Mouse (Mus musculus): ENCODE measurements around the gene Sumf2. TPM values are rescaled to one million over a fixed set of nuclear protein-coding genes. Genes with fewer than 3 reads are reported as not detected.

The Sumf2 gene
- total RNA-seq (2023): 10 to 100 TPM; 12.3 to 13.5 TPM

GRCm38 (mm10) chr5:129846752-129847557 lies at the start of gene Sumf2:
Gene Sumf2, plus strand, starts transcription at chr5:129846986.

GRCm38 (mm10) chr5:129886911-129887636 lies 40.3 kb downstream of the Sumf2 start, which contains the start of gene Chchd2:
Gene Chchd2, minus strand, starts transcription at chr5:129887470.

DNA sequence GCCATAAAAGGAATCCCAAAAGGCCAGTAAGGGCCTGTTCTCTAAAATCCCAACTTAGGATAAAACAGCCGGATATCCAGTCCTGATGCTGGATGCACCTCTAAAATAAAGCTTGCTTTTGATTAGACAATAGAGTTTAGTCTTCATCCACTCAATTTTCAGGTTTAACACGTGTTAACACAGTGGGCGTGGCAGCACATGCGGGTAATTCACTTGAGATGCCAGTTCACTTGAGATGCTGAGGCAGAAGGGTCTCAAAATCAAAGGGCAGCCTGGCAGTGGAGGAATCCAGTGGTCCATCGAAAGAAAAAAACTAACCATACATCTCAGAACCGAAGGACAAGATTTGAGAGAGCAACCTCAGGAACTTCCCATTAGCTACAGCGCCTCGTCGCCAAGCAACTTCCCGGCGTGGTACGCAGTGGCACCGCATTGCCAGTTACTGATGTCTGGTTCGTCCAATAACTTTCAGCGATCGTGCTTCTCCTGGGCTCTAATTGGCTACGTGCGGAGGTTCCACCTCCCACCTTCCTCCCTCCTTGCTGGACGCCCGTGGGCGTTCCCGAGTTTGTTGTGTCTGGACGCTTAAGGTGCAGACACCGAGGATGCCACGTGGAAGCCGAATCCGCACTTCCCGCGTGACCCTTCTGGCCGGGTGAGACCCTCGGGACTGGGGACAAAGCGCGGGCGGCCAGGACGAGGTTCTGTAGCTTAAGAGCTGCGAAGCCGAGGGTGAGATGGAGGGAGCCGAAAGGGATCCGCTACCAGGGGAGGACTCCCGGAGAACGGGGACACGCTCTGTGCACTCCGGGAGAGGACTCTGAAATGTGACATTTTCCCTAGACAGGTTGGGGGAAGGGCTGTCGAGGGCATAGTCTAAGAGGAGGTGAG lies 48.7 kb downstream of the Sumf2 start, which contains the start of gene Zbed5:
Gene Zbed5 (plus strand): TSS at position 526 of the 891 bp plus-strand sequence.

DNA sequence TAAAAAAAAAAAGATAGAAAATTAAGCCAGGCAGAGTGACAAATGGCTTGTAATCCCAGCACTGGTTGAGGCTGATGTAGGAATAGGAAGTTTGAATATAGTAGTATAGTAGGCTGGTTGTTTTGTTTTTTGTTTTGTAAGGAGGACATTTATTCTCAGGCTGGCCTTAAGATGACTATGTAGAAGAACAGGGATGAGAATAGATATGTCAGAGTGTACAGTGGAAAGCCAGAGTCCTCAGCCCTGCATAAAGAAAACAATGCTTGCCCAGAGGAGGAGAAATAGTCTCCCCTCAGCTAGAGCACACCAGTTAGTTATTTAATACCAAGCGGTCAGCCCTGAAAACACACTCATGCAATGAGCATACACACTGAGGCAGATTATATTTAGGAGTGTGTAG lies 51.7 kb downstream of the Sumf2 start, which contains the start of gene Phkg1:
Gene Phkg1 (minus strand): TSS at position 101 of the 400 bp plus-strand sequence.

DNA sequence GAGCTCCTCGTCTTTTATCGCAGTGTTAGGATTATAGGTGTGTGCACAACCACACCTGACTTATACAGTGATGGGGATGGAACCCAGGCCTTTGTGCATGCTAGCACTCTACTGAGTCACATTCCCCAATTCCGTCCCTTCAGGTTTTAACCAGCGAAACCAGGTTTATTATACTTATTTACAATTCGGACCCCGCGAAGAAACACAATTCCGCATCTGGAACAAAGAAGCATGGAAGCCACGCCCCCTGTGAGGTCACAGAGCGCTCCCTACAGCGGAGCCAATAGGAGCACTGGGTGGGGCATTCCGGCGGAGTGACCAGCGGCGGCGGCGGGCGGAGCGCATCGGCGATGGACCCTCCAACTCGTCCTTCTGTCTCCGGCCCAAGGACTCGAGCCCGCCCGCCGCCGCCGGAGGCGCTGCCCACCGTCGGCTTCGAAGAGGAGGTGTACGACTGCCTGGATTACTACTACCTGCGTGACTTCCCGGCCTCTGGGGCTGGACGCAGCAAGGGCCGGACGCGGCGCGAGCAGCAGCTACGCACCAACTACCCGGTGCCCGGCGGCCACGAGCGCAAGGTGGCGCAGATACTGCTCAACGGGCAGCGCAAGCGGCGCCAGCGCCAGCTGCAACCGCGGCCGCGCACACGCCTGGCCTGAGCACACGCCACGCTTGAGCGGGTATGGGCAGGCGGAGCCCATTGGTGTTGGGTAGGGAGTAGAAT lies 61.6 kb downstream of the Sumf2 start, which contains the start of gene Nupr1l:
Gene Nupr1l (plus strand): TSS at position 299 of the 724 bp plus-strand sequence.

Other genes with a start within 250 kb of the Sumf2 start
- under 1 TPM; 0.85 to 0.86 TPM for gene Zfp11, start 176.9 kb upstream of the Sumf2 start, total RNA-seq (2023)
- gene Sept14, start 138.5 kb upstream of the Sumf2 start, total RNA-seq (2023): not detected
- gene Mrps17, start 131.5 kb upstream of the Sumf2 start, total RNA-seq (2023): 10 to 100 TPM; 43.0 to 45.6 TPM
- gene Nipsnap2, start 121.9 kb upstream of the Sumf2 start, total RNA-seq (2023): 10 to 100 TPM; 33.1 to 34.2 TPM
- gene Psph, start 59.5 kb upstream of the Sumf2 start, total RNA-seq (2023): 1 to 10 TPM; 6.1 to 6.7 TPM
- 100 to 1,000 TPM; 147 to 151 TPM for gene Chchd2, start 40.5 kb downstream of the Sumf2 start, total RNA-seq (2023)
- under 1 TPM in 1 of 2 experiments, not detected in 1; 0.37 TPM for gene Zbed5, start 48.7 kb downstream of the Sumf2 start, total RNA-seq (2023)
- under 1 TPM in 1 of 2 experiments, not detected in 1; 0.43 TPM for gene Phkg1, start 51.6 kb downstream of the Sumf2 start, total RNA-seq (2023)
- gene Nupr1l, start 61.6 kb downstream of the Sumf2 start, total RNA-seq (2023): 1 to 10 TPM; 1.1 to 2.2 TPM
- gene Vkorc1l1, start 95.0 kb downstream of the Sumf2 start, total RNA-seq (2023): 10 to 100 TPM; 14.8 to 16.6 TPM
- gene Gusb, start 156.1 kb downstream of the Sumf2 start, total RNA-seq (2023): 100 to 1,000 TPM in 1 of 2 experiments, 10 to 100 TPM in 1; 82.0 to 103 TPM
- 10 to 100 TPM; 34.6 to 37.9 TPM for gene Asl, start 182.3 kb downstream of the Sumf2 start, total RNA-seq (2023)
- 10 to 100 TPM; 26.2 to 31.1 TPM for gene Crcp, start 182.3 kb downstream of the Sumf2 start, total RNA-seq (2023)
- gene Tpst1, start 226.3 kb downstream of the Sumf2 start, total RNA-seq (2023): 10 to 100 TPM; 11.9 to 12.0 TPM